Mouse (Mus musculus): ENCODE measurements around the gene Ccp110. TPM values are rescaled to one million over a fixed set of nuclear protein-coding genes. Genes with fewer than 3 reads are reported as not detected.

Gene Ccp110
- total RNA-seq (2012; rRNA removed) (8.9 and 10.4 TPM in 2 replicates), polyA plus RNA-seq (2012; ENCODE audit: insufficient read depth in 1 of 2, insufficient read length in 2 of 2, low read depth in 1 of 2, low replicate concordance in 2 of 2, missing spikeins in 1 of 2) (10 to 100 TPM in 1 of 2 experiments, not detected in 1; 12.3 TPM)

- no peaks in the 10 kb centered on the region for H3K9me3 ChIP-seq (replicated peaks; ENCODE audit: insufficient read depth, low read length)
- H3K9ac ChIP-seq (ENCODE audit: control insufficient read depth, low read depth, low read length, poor library complexity, severe bottlenecking): peak within 1 kb of the TSS; percentile 80
- no peaks in the 10 kb centered on the region; the same call in 1 of the 2 replicates for H3K79me2 ChIP-seq (ENCODE audit: control insufficient read depth, insufficient read depth, low read length, poor library complexity)
- H3K4me3 ChIP-seq (ENCODE audit: control insufficient read depth in 1 of 2, insufficient read depth in 1 of 2, low read depth in 2 of 2, low read length in 2 of 2): peak within 1 kb of the TSS; percentile 68 to 78
- peaks cover 0 to 14% of the 10 kb centered on the region in 2 experiments; a peak in 2 of 4 replicates for H3K4me1 ChIP-seq (ENCODE audit: control insufficient read depth in 1 of 2, insufficient read depth in 2 of 2, low read length in 2 of 2)
- peak; percentile 98 for DNase-seq (ENCODE audit: low read depth, low spot score)
- no peaks in the 10 kb centered on the region for H3K27me3 ChIP-seq (ENCODE audit: control insufficient read depth in 1 of 2, insufficient read depth in 2 of 2, low read length in 2 of 2)
- TF ChIP-seq USF1 (IDR thresholded peaks at IDR 0.05; ENCODE audit: low read depth, low read length) (no peak), NRF1 (IDR thresholded peaks at IDR 0.05; ENCODE audit: insufficient read depth, low read depth, low read length, poor library complexity, severe bottlenecking) (peak; percentile 40; the same call in 1 of the 2 replicates), MAX (IDR thresholded peaks at IDR 0.05; ENCODE audit: low read length) (no peak), EP300 (IDR thresholded peaks at IDR 0.05; ENCODE audit: low read depth in 1 of 2, low read length in 2 of 2) (no peak), TCF12 (IDR thresholded peaks at IDR 0.05; ENCODE audit: low read depth, low read length) (0 out of 2 replicates have a peak, but pooled peaks have one; percentile 25), RAD21 (IDR thresholded peaks at IDR 0.05; ENCODE audit: low read depth, low read length) (no peak), KAT2A (conservative IDR thresholded peaks at IDR 0.05; ENCODE audit: low read depth, low read length) (peak; percentile 99), MXI1 (IDR thresholded peaks at IDR 0.05; ENCODE audit: low read depth, low read length) (peak; percentile 78), NELFE (IDR thresholded peaks at IDR 0.05; ENCODE audit: low read depth, low read length) (peak; percentile 58; the same call in 1 of the 2 replicates), TAL1 (IDR thresholded peaks at IDR 0.05; ENCODE audit: low read length) (no peak), MYC (IDR thresholded peaks at IDR 0.05; ENCODE audit: low read depth, low read length) (no peak; the same call in 1 of the 2 replicates), GABPA (IDR thresholded peaks at IDR 0.05; ENCODE audit: low read depth, low read length) (no peak), USF2 (IDR thresholded peaks at IDR 0.05; ENCODE audit: borderline replicate concordance in 1 of 2, insufficient read depth in 1 of 2, low read depth in 1 of 2, low read length in 2 of 2) (no peak), POLR2A (IDR thresholded peaks at IDR 0.05; ENCODE audit: control insufficient read depth in 1 of 2, insufficient read depth in 1 of 2, low read depth in 1 of 2, low read length in 2 of 2, poor library complexity in 1 of 2) (peak; percentile 52 to 68; a peak in 3 of 4 replicates), SMC3 (IDR thresholded peaks at IDR 0.05; ENCODE audit: low read depth, low read length) (no peak), MAZ (IDR thresholded peaks at IDR 0.05; ENCODE audit: low read depth, low read length) (no peak), BHLHE40 (IDR thresholded peaks at IDR 0.05; ENCODE audit: borderline replicate concordance, low read depth, low read length) (no peak), JUND (IDR thresholded peaks at IDR 0.05; ENCODE audit: low read depth, low read length) (no peak), ZC3H11A (IDR thresholded peaks at IDR 0.05; ENCODE audit: low read depth, low read length) (no peak), TBP (IDR thresholded peaks at IDR 0.05; ENCODE audit: low read depth, low read length) (peak; percentile 62), ELF1 (IDR thresholded peaks at IDR 0.05; ENCODE audit: low read depth, low read length) (peak; percentile 78; the same call in 1 of the 2 replicates), HCFC1 (IDR thresholded peaks at IDR 0.05; ENCODE audit: low read depth, low read length) (peak; percentile 100), POLR2AphosphoS5 (IDR thresholded peaks at IDR 0.05; ENCODE audit: borderline replicate concordance, low read depth, low read length) (no peak), CHD2 (IDR thresholded peaks at IDR 0.05; ENCODE audit: low read length) (0 out of 2 replicates have a peak, but pooled peaks have one; percentile 35), MYB (IDR thresholded peaks at IDR 0.05; ENCODE audit: low read depth, low read length) (peak; percentile 100), SIN3A (IDR thresholded peaks at IDR 0.05; ENCODE audit: low read length) (peak; percentile 96), MAFK (IDR thresholded peaks at IDR 0.05; ENCODE audit: borderline replicate concordance, low read depth, low read length) (no peak), E2F4 (IDR thresholded peaks at IDR 0.05; ENCODE audit: borderline replicate concordance, low read depth, low read length) (peak; percentile 95), ZMIZ1 (IDR thresholded peaks at IDR 0.05; ENCODE audit: low read depth, low read length) (no peak), CTCF (IDR thresholded peaks at IDR 0.05 in 2 of 3, conservative IDR thresholded peaks at IDR 0.05 in 1 of 3; ENCODE audit: control insufficient read depth in 1 of 3, insufficient read depth in 1 of 3, low read depth in 2 of 3, low read length in 3 of 3, poor library complexity in 1 of 3, severe bottlenecking in 1 of 3) (no peak), POLR2AphosphoS2 (IDR thresholded peaks at IDR 0.05; ENCODE audit: low read length) (no peak), MEF2A (IDR thresholded peaks at IDR 0.05; ENCODE audit: extremely low read depth, insufficient replicate concordance, low read depth, low read length, poor library complexity, severe bottlenecking) (no peak), CHD1 (IDR thresholded peaks at IDR 0.05; ENCODE audit: low read depth, low read length) (no peak)
- H3K36me3 ChIP-seq (ENCODE audit: control insufficient read depth in 1 of 2, insufficient read depth in 2 of 2, low read length in 2 of 2): peaks cover 0 to 16% of the 10 kb centered on the region in 2 experiments; a peak in 2 of 4 replicates
- H3K27ac ChIP-seq (ENCODE audit: control insufficient read depth, low read depth, low read length): peak within 1 kb of the TSS; percentile 48; the same call in 1 of the 2 replicates
Observed at GRCm38 (mm10) chr7:118712228-118713173, at the start of gene Ccp110. TSS of gene Ccp110 (plus strand) at chr7:118712552.

Measured in MEL (cell line).